Mouse (Mus musculus) erythroblast, embryonic 14.5 days (primary cell): ENCODE data around the gene Prcd.

Experiments
- GATA1 ChIP-seq: IDR thresholded peaks from 2 replicates; pipeline ENCODE4 v1.6.1; 2012; ENCODE audit warnings: low read length, inconsistent platforms, mixed read lengths
- TAL1 ChIP-seq: IDR thresholded peaks from 3 replicates; pipeline ENCODE4 v1.6.1; 2012; ENCODE audit warnings: low read length, inconsistent platforms, mixed read lengths

DNA sequence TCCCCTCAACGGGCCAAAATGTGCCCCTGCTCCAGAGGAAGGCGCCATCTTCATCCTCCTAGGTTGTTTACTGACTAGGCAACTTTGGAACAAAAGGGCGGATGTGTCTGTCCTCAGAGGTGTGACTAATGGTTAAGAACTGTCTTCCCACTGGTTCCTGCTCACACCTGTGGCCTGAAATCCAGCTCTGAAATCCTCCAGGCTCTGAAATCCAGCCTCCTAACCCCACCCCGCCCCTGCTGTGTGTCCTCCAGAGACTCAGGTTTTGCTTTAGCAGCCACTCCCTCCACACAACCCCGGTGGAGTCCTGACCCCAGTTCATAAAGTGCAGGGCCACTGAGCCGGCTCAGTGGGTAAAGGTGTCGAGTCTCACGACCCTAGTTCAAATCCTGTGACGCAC lies 44.2 kb downstream of the Prcd start:
- TF ChIP-seq TAL1 = no peak
- no peak for TF ChIP-seq GATA1
